In genomic region chr4:95052025-95052899, GRCm38 (mm10) we compare ENCODE assay signal across 8 mouse cellular contexts. TPM values are rescaled to one million over a fixed set of nuclear protein-coding genes. Genes with fewer than 3 reads are reported as not detected.
DNase-seq lines count a peak whose midpoint lies in the region; ATAC-seq and TF ChIP-seq lines count a peak whose summit lies in the region.

Gene Jun, minus strand, starts transcription at chr4:95052222.

- H3K27ac ChIP-seq in CH12.LX (ENCODE audit: insufficient read depth, low read depth) = peak within 1 kb of the TSS; percentile 83
- H3K27ac ChIP-seq in forebrain, embryonic 12.5 days = peak within 1 kb of the TSS; percentile 98
- H3K27ac ChIP-seq in heart, postnatal 0 days (ENCODE audit: low read depth) = peak within 1 kb of the TSS; percentile 100
- H3K27ac ChIP-seq in liver, embryonic 16.5 days (ENCODE audit: low read length) = peak within 1 kb of the TSS; percentile 89
- peak within 1 kb of the TSS; percentile 95 for H3K27ac ChIP-seq in neural tube, embryonic 13.5 days (replicated peaks)
- H3K27ac ChIP-seq in testis, adult 2 months (ENCODE audit: control insufficient read depth, insufficient read depth, low read depth, low read length) = peak within 1 kb of the TSS; percentile 94

- peak; percentile 100 for TF ChIP-seq POLR2A in CH12.LX (IDR thresholded peaks at IDR 0.05; ENCODE audit: low read depth, low read length)
- TF ChIP-seq POLR2A in testis, adult 2 months (IDR thresholded peaks at IDR 0.05; ENCODE audit: control insufficient read depth, low read depth, low read length) = peak; percentile 95

- peaks cover 18% of the 10 kb centered on the region for H3K79me2 ChIP-seq in CH12.LX (replicated peaks; ENCODE audit: control insufficient read depth, extremely low read depth, insufficient read depth, poor library complexity, severe bottlenecking)

- H3K36me3 ChIP-seq in CH12.LX (replicated peaks in 1 of 2; ENCODE audit: control insufficient read depth in 1 of 2, insufficient read depth in 1 of 2, low read length in 1 of 2) = peaks cover 0 to 8% of the 10 kb centered on the region in 2 experiments
- no peaks in the 10 kb centered on the region for H3K36me3 ChIP-seq in forebrain, embryonic 12.5 days (replicated peaks)
- H3K36me3 ChIP-seq in heart, postnatal 0 days (replicated peaks; ENCODE audit: control insufficient read depth, insufficient read depth, low read length) = no peaks in the 10 kb centered on the region
- H3K36me3 ChIP-seq in liver, embryonic 16.5 days (ENCODE audit: control insufficient read depth, insufficient read depth) = no peaks in the 10 kb centered on the region
- no peaks in the 10 kb centered on the region for H3K36me3 ChIP-seq in neural tube, embryonic 13.5 days
- no peaks in the 10 kb centered on the region for H3K36me3 ChIP-seq in testis, adult 2 months (ENCODE audit: control insufficient read depth, insufficient read depth, low read length)

- no peaks in the 10 kb centered on the region for H3K9me3 ChIP-seq in CH12.LX (replicated peaks; ENCODE audit: low read length)
- no peaks in the 10 kb centered on the region for H3K9me3 ChIP-seq in forebrain, embryonic 12.5 days
- H3K9me3 ChIP-seq in heart, postnatal 0 days (replicated peaks; ENCODE audit: control insufficient read depth, low read length) = no peaks in the 10 kb centered on the region
- no peaks in the 10 kb centered on the region for H3K9me3 ChIP-seq in liver, embryonic 16.5 days (replicated peaks; ENCODE audit: control insufficient read depth, low read length)
- H3K9me3 ChIP-seq in neural tube, embryonic 13.5 days = no peaks in the 10 kb centered on the region

- in situ Hi-C loops in CH12.LX (cut with MboI; ENCODE audit: low pct_ligation_motif_present, low pct_unique_long_range_greater_than_20kb, low sequenced_read_pairs) = loop anchor here (5.0 to 25.0 kb wide), 4 partner anchors 113 to 815 kb away; partner anchors contain the start of gene Fggy

- ATAC-seq in forebrain, embryonic 12.5 days (ENCODE audit: low FRiP score) = peak; percentile 95
- ATAC-seq in heart, postnatal 0 days (ENCODE audit: insufficient read depth, low read depth) = peak; percentile 88
- ATAC-seq in liver, embryonic 16.5 days (ENCODE audit: low read depth) = peak; percentile 82
- peak; percentile 94 for ATAC-seq in neural tube, embryonic 13.5 days (ENCODE audit: low read depth)

- H3K4me3 ChIP-seq in CH12.LX (replicated peaks in 1 of 3; ENCODE audit: low read depth in 2 of 3, low read length in 2 of 3, poor library complexity in 1 of 3) = peak within 1 kb of the TSS; percentile 80 to 93 (median 88)
- peak within 1 kb of the TSS; percentile 85 for H3K4me3 ChIP-seq in forebrain, embryonic 12.5 days (replicated peaks)
- peak within 1 kb of the TSS; percentile 76 for H3K4me3 ChIP-seq in heart, postnatal 0 days (ENCODE audit: low read depth, low read length)
- peak within 1 kb of the TSS; percentile 66 for H3K4me3 ChIP-seq in liver, embryonic 16.5 days (ENCODE audit: low read depth, low read length)
- peak within 1 kb of the TSS; percentile 76 for H3K4me3 ChIP-seq in neural tube, embryonic 13.5 days
- peak within 1 kb of the TSS; percentile 87 for H3K4me3 ChIP-seq in testis, adult 2 months (ENCODE audit: control insufficient read depth, low read depth, low read length)

- peak; percentile 100 for DNase-seq in CH12.LX (ENCODE audit: extremely low read depth)
- peak; percentile 95 for DNase-seq in c-Kit-positive CD71-positive TER-119-positive erythroid progenitor cells, embryonic 14.5 days (ENCODE audit: low spot score)
- DNase-seq in heart, postnatal 0 days (ENCODE audit: low spot score) = peak; percentile 99
- peak; percentile 99 to 100 for DNase-seq in kidney, postnatal 4 days

- dilution Hi-C loops in CH12.LX (cut with MboI; ENCODE audit: extremely low pct_ligation_motif_present, extremely low pct_unique_long_range_greater_than_20kb, low sequenced_read_pairs) = no loop called here

- TF ChIP-seq RAD21 in CH12.LX (IDR thresholded peaks at IDR 0.05; ENCODE audit: low read depth, low read length) = no peak; the same call in 1 of the 2 replicates

- H3K9ac ChIP-seq in CH12.LX (ENCODE audit: insufficient read depth, low read depth) = peak within 1 kb of the TSS; percentile 87
- H3K9ac ChIP-seq in forebrain, embryonic 12.5 days = peak within 1 kb of the TSS; percentile 95
- H3K9ac ChIP-seq in heart, postnatal 0 days (replicated peaks; ENCODE audit: low read depth, low read length) = peak within 1 kb of the TSS; percentile 96
- peak within 1 kb of the TSS; percentile 73 for H3K9ac ChIP-seq in liver, embryonic 16.5 days (ENCODE audit: low read depth, low read length)
- peak within 1 kb of the TSS; percentile 88 for H3K9ac ChIP-seq in neural tube, embryonic 13.5 days

- TF ChIP-seq CTCF in CH12.LX (conservative IDR thresholded peaks at IDR 0.05 in 1 of 2, IDR thresholded peaks at IDR 0.05 in 1 of 2; ENCODE audit: low read depth in 2 of 2, low read length in 2 of 2) = no peak
- no peak for TF ChIP-seq CTCF in heart, postnatal 0 days (IDR thresholded peaks at IDR 0.05; ENCODE audit: low read depth)
- no peak for TF ChIP-seq CTCF in testis, adult 2 months (IDR thresholded peaks at IDR 0.05; ENCODE audit: control insufficient read depth, insufficient read depth, insufficient replicate concordance, low read depth, low read length)

- under 1% methylated on average over 68 of the region's 68 CpGs for WGBS in forebrain, embryonic 12.5 days
- WGBS in heart, postnatal 0 days = under 1% methylated on average over 68 of the region's 68 CpGs
- under 1% methylated on average over 66 of the region's 68 CpGs for WGBS in liver, embryonic 16.5 days (ENCODE audit: insufficient replicate concordance)
- under 1% methylated on average over 68 of the region's 68 CpGs for WGBS in neural tube, embryonic 13.5 days

- no peaks in the 10 kb centered on the region for H3K27me3 ChIP-seq in CH12.LX (replicated peaks)
- no peaks in the 10 kb centered on the region for H3K27me3 ChIP-seq in forebrain, embryonic 12.5 days
- H3K27me3 ChIP-seq in heart, postnatal 0 days (ENCODE audit: control insufficient read depth, insufficient read depth, low read length) = no peaks in the 10 kb centered on the region
- H3K27me3 ChIP-seq in liver, embryonic 16.5 days (ENCODE audit: control insufficient read depth, insufficient read depth, low read depth, low read length) = peaks cover 43% of the 10 kb centered on the region
- no peaks in the 10 kb centered on the region for H3K27me3 ChIP-seq in neural tube, embryonic 13.5 days
- H3K27me3 ChIP-seq in testis, adult 2 months (ENCODE audit: control insufficient read depth, insufficient read depth, low read length) = no peaks in the 10 kb centered on the region

- H3K4me1 ChIP-seq in CH12.LX (ENCODE audit: control insufficient read depth in 1 of 2, insufficient read depth in 2 of 2) = peaks cover 0 to 23% of the 10 kb centered on the region in 2 experiments; a peak in 3 of 4 replicates
- H3K4me1 ChIP-seq in forebrain, embryonic 12.5 days = peaks cover 31% of the 10 kb centered on the region
- H3K4me1 ChIP-seq in heart, postnatal 0 days (ENCODE audit: control insufficient read depth, insufficient read depth) = peaks cover 10% of the 10 kb centered on the region
- H3K4me1 ChIP-seq in liver, embryonic 16.5 days (ENCODE audit: control insufficient read depth, low read depth, low read length) = peaks cover 5% of the 10 kb centered on the region; the same call in 1 of the 2 replicates
- peaks cover 37% of the 10 kb centered on the region for H3K4me1 ChIP-seq in neural tube, embryonic 13.5 days (replicated peaks)
- H3K4me1 ChIP-seq in testis, adult 2 months (ENCODE audit: control insufficient read depth, insufficient read depth, low read length) = peaks cover 31% of the 10 kb centered on the region

- H3K4me2 ChIP-seq in CH12.LX (ENCODE audit: insufficient read depth, low read depth, poor library complexity, severe bottlenecking) = peak within 1 kb of the TSS; percentile 69
- H3K4me2 ChIP-seq in forebrain, embryonic 12.5 days = peak within 1 kb of the TSS; percentile 90
- H3K4me2 ChIP-seq in heart, postnatal 0 days (ENCODE audit: low read depth, low read length) = peak within 1 kb of the TSS; percentile 85
- peak within 1 kb of the TSS; percentile 64 for H3K4me2 ChIP-seq in liver, embryonic 16.5 days (ENCODE audit: low read depth, low read length)
- peak within 1 kb of the TSS; percentile 96 for H3K4me2 ChIP-seq in neural tube, embryonic 13.5 days

- no peak for TF ChIP-seq EP300 in CH12.LX (IDR thresholded peaks at IDR 0.05; ENCODE audit: low read length)
- peak; percentile 95 for TF ChIP-seq EP300 in heart, postnatal 0 days (IDR thresholded peaks at IDR 0.05; ENCODE audit: low read depth)

TF ChIP-seq in CH12.LX, 34 proteins besides CTCF, POLR2A, EP300 and RAD21 (continues in another document):
- TF ChIP-seq ELF1 (IDR thresholded peaks at IDR 0.05; ENCODE audit: low read depth, low read length) (peak; percentile 66; the same call in 1 of the 2 replicates), NELFE (IDR thresholded peaks at IDR 0.05; ENCODE audit: low read depth, low read length) (peak; percentile 99), JUN (IDR thresholded peaks at IDR 0.05; ENCODE audit: insufficient read depth, low read depth, low read length) (peak; percentile 99), CHD1 (IDR thresholded peaks at IDR 0.05; ENCODE audit: low read depth, low read length) (no peak; the same call in 1 of the 2 replicates), E2F4 (IDR thresholded peaks at IDR 0.05; ENCODE audit: insufficient replicate concordance, low read depth, low read length) (0 out of 2 replicates have a peak, but pooled peaks have one; percentile 56), HCFC1 (IDR thresholded peaks at IDR 0.05; ENCODE audit: low read depth, low read length) (peak; percentile 50; the same call in 1 of the 2 replicates), ZNF384 (IDR thresholded peaks at IDR 0.05; ENCODE audit: low read depth, low read length) (0 out of 2 replicates have a peak, but pooled peaks have one; percentile 29), UBTF (IDR thresholded peaks at IDR 0.05; ENCODE audit: low read depth, low read length) (no peak), USF2 (conservative IDR thresholded peaks at IDR 0.05; ENCODE audit: low read depth, low read length) (no peak), ETS1 (conservative IDR thresholded peaks at IDR 0.05; ENCODE audit: low read depth, low read length) (peak; percentile 65), POLR2AphosphoS2 (IDR thresholded peaks at IDR 0.05; ENCODE audit: low read depth, low read length) (peak; percentile 97)

RNA-seq across cellular contexts. Expression of gene Jun, which starts in this region (rescaled TPM):
- total RNA-seq in CH12.LX (2012; rRNA removed) (14.4 and 15.0 TPM in 2 replicates), CH12.LX (2014; rRNA removed) (6.1 and 7.2 TPM in 2 replicates)
- 10.4 and 11.1 TPM in 2 replicates for polyA plus RNA-seq in CH12.LX (2012; ENCODE audit: insufficient read length, low read depth)
- 101 and 107 TPM in 2 replicates for polyA plus RNA-seq in forebrain, embryonic 12.5 days (2016; fragmentation: Nextera tagmentation; extraction: Ambion mirVana)
- total RNA-seq in heart, postnatal 0 days (2014; rRNA removed; ENCODE audit: low replicate concordance) = 82.6 and 111 TPM in 2 replicates
- 49.5 and 74.1 TPM in 2 replicates for polyA plus RNA-seq in heart, postnatal 0 days (2015; fragmentation: Nextera tagmentation; extraction: Ambion mirVana)
- 4.5 and 5.5 TPM in 2 replicates for polyA plus RNA-seq in liver, embryonic 16.5 days (2015; fragmentation: Nextera tagmentation; extraction: Ambion mirVana)
- 77.6 and 79.5 TPM in 2 replicates for polyA plus RNA-seq in neural tube, embryonic 13.5 days (2015; fragmentation: Nextera tagmentation; extraction: Ambion mirVana)
- polyA plus RNA-seq in testis, adult 2 months (2012; rRNA removed) = 4.1 and 5.1 TPM in 2 replicates

Comparison
In these comparisons a context has a peak if more than half of its experiments do, and no peak if none do; other contexts are left out.
1. Peak in every context shown above with its lines: DNase-seq, ATAC-seq, H3K4me3 ChIP-seq and H3K27ac ChIP-seq.